Mouse (Mus musculus) stomach, postnatal 0 days (tissue): Measurements from ENCODE around the gene Hook2. TPM values are rescaled to one million over a fixed set of nuclear protein-coding genes. Genes with fewer than 3 reads are reported as not detected.
A peak's percentile ranks its signal among the peaks of the same experiment; 100 is the strongest.

Experiments used
- ATAC-seq: fragments of 200-750 bp; cut with Nextera tagmentation; 2 replicates; pipeline ENCODE4 v1.8.0; 2017; ENCODE audit not compliant: low FRiP score, low TSS enrichment
- DNase-seq: peaks from one replicate; pipeline ENCODE4 v3.0.0-alpha.2; 2016; ENCODE audit warnings: low spot score
- H3K27ac ChIP-seq: fragments of 300-500 bp; sonication (generic); replicated peaks from 2 replicates; pipeline ENCODE4 v1.5.1; 2014; ENCODE audit warnings: mild to moderate bottlenecking, control low read depth
- H3K27me3 ChIP-seq: fragments of 300-500 bp; sonication (generic); 2 replicates; pipeline ENCODE4 v1.6.1; 2014; ENCODE audit warnings: low read length; ENCODE audit not compliant: control insufficient read depth, insufficient read depth
- H3K36me3 ChIP-seq: fragments of 300-500 bp; sonication (generic); 2 replicates; pipeline ENCODE4 v1.6.1; 2014; ENCODE audit warnings: low read length, mixed read lengths; ENCODE audit not compliant: control insufficient read depth, insufficient read depth
- H3K4me1 ChIP-seq: fragments of 300-500 bp; sonication (generic); replicated peaks from 2 replicates; pipeline ENCODE4 v1.6.1; 2014; ENCODE audit warnings: antibody characterized with exemption; ENCODE audit not compliant: control insufficient read depth, insufficient read depth
- H3K4me2 ChIP-seq: fragments of 300-500 bp; sonication (generic); replicated peaks from 2 replicates; pipeline ENCODE4 v1.6.1; 2014; ENCODE audit warnings: low read depth, mild to moderate bottlenecking, control low read depth, moderate library complexity
- H3K4me3 ChIP-seq: fragments of 300-500 bp; sonication (generic); 2 replicates; pipeline ENCODE4 v1.5.1; 2014; ENCODE audit warnings: low read depth, low read length, control low read depth
- H3K9ac ChIP-seq: fragments of 300-500 bp; sonication (generic); 2 replicates; pipeline ENCODE4 v1.6.1; 2014; ENCODE audit warnings: mild to moderate bottlenecking, low read length, control low read depth, mixed read lengths
- H3K9me3 ChIP-seq: fragments of 300-500 bp; sonication (generic); 2 replicates; pipeline ENCODE4 v1.6.1; 2016; ENCODE audit warnings: low read length; ENCODE audit not compliant: control insufficient read depth
- CTCF ChIP-seq: IDR thresholded peaks from 2 replicates; pipeline ENCODE4 v1.5.1; 2016; ENCODE audit warnings: antibody characterized with exemption, low read depth, mild to moderate bottlenecking, moderate library complexity
- EP300 ChIP-seq: optimal IDR thresholded peaks from 2 replicates; pipeline ENCODE3; 2016; ENCODE audit warnings: antibody characterized with exemption
- WGBS: fragments of 180-500 bp; shearing (Covaris S2); extraction: QIAGEN DNeasy Blood & Tissue Kit; methylation state at CpG from one replicate; pipeline ENCODE4 v1.1.7; 2014; 5-methylcytosine and 5-hydroxymethylcytosine counted together
- polyA plus RNA-seq: library from polyadenylated mRNA; unstranded; fragments of >200 nt; fragmentation: Nextera tagmentation; extraction: Ambion mirVana; gene quantifications from 2 replicates; pipeline ENCODE4 v1.2.1, GENCODE M21; 2015

The Hook2 gene
- polyA plus RNA-seq, 1 experiment from 2014 or later = 28.8 TPM

DNA sequence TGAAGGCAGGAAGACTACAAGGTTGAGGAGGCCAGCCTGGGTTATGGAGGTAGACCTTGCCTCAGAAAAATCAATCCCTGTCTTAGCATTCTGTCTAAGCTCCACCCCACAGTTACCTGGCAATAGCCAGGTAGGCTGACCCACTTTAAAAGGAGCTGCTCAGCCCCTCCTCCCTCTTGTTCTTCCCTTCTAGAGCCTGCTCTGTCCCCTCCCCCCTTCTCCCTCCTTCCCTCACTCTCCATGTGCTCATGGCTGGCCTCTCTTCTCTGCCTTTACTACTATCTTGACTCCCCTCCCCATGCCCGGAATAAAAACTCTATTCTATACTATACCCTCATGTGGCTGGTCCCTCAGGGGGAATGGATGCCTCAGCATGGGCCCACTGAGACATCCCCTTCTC is 43.5 kb downstream of the Hook2 start:
- Histone ChIP-seq H3K4me2 (no peak overlapping the region), H3K9me3 (no peaks in the 10 kb centered on the region), H3K36me3 (peaks cover 22% of the 10 kb centered on the region), H3K27me3 (no peaks in the 10 kb centered on the region), H3K4me3 (no peak overlapping the region), H3K4me1 (no peaks in the 10 kb centered on the region; the same call in 1 of the 2 replicates), H3K9ac (no peak overlapping the region), H3K27ac (peak overlapping the region; percentile 30; the same call in 1 of the 2 replicates)
- TF ChIP-seq CTCF (no peak), EP300 (no peak)
- DNase-seq = no peak
- 42% methylated on average over 1 of the region's 1 CpGs for WGBS
- no peak for ATAC-seq

DNA sequence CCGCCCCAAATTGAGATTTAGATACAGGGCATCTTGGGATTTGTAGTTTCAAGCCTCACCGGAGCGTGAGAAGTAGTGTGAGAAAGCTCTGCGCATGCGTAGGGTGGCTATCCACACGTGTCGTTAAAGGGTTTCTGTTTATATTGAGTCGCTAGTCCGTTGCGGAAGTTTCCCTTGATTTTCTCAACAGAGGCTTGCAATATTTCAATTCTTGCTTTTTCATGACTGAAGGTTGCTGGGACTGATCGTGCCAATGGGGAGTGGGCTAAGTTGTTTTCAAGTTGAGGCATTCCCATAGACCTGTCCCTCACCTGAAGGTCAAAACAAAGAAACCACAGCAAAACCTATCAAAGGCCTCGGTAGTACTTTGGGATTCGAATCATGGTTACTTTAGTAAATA is 44.4 kb downstream of the Hook2 start:
- DNase-seq (peak; percentile 85), ATAC-seq (no peak)
- Histone ChIP-seq H3K4me2 (peak overlapping the region; percentile 79), H3K36me3 (peaks cover 21% of the 10 kb centered on the region), H3K9me3 (no peaks in the 10 kb centered on the region), H3K4me3 (peak overlapping the region; percentile 79), H3K27me3 (no peaks in the 10 kb centered on the region), H3K9ac (no peak overlapping the region; the same call in 1 of the 2 replicates), H3K27ac (peak overlapping the region; percentile 90), H3K4me1 (no peaks in the 10 kb centered on the region)
- TF ChIP-seq EP300 (no peak), CTCF (no peak)
- WGBS = 2% methylated on average over 12 of the region's 13 CpGs

DNA sequence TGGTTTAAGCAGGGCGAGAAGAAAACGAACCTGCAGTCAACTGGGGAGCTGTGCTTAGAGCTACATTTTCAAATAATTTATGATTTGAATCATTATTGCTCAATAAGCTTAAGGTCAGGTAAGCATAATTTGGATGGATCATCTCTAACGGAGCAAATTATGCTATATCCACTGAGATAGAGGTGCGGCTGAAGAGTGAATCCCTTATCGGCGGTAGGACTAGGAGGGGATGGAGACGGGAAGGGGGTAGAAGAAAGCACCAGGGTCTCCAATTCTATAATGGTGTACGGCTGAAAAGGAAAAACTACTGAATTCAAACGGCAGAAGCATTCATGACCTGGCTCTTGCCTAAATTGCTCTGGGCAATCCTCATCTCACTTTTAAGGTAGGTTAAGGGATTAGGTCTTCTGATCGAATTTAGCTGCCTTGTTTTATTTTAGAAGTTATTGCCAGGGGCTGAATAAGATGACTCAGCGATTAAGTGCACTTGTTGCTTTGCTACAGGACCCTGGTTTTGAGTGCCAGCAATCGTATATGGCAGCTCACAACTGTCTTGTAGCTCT is 44.8 kb downstream of the Hook2 start:
- DNase-seq (no peak), ATAC-seq (no peak)
- peak overlapping the region; percentile 90 for H3K27ac ChIP-seq
- peak overlapping the region; percentile 61 for H3K9ac ChIP-seq
- peak overlapping the region; percentile 79 for H3K4me2 ChIP-seq
- peak overlapping the region; percentile 79 for H3K4me3 ChIP-seq
- TF ChIP-seq EP300 (no peak), CTCF (no peak)
- 4% methylated on average over 12 of the region's 12 CpGs for WGBS
- H3K4me1 ChIP-seq = no peaks in the 10 kb centered on the region
- H3K9me3 ChIP-seq = no peaks in the 10 kb centered on the region
- no peaks in the 10 kb centered on the region for H3K27me3 ChIP-seq
- H3K36me3 ChIP-seq = peaks cover 18% of the 10 kb centered on the region

DNA sequence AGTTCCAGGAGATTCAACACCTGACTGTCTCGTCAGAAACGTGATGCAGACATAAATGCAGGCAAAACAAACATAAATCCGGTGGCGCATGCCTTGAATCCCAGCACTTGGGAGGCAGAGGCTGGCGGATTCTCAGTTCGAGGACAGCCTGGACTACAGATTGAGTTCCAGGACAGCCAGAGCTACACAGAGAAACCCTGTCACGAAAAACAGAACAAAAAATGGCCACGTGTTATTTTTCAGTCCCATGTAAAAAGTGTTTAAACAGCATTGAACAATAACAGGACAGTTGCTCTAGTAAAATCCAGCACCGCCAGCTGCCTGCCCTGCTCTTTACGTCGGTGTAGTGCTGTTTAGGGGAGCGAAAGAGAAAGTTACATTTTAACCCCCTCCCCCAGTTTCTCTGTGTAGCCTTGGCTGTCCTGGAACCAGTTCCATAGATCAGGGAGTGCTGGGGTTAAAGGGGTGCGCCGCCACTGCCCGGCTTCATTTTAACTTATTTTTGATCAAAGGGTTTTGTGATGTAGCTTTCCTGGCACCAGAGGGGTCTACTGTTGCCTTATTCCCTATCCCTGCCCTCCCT is 45.4 kb downstream of the Hook2 start:
- TF ChIP-seq EP300 = no peak
- TF ChIP-seq CTCF = no peak
- Histone ChIP-seq H3K4me1 (no peaks in the 10 kb centered on the region), H3K4me3 (peak overlapping the region; percentile 79), H3K27ac (peak overlapping the region; percentile 90), H3K4me2 (peak overlapping the region; percentile 79), H3K27me3 (no peaks in the 10 kb centered on the region), H3K9me3 (no peaks in the 10 kb centered on the region), H3K36me3 (peaks cover 23% of the 10 kb centered on the region), H3K9ac (peak overlapping the region; percentile 61)
- WGBS = 0% methylated on average over 15 of the region's 15 CpGs
- peak; percentile 18; the same call in 1 of the 2 replicates for ATAC-seq
- DNase-seq = peak; percentile 61

DNA sequence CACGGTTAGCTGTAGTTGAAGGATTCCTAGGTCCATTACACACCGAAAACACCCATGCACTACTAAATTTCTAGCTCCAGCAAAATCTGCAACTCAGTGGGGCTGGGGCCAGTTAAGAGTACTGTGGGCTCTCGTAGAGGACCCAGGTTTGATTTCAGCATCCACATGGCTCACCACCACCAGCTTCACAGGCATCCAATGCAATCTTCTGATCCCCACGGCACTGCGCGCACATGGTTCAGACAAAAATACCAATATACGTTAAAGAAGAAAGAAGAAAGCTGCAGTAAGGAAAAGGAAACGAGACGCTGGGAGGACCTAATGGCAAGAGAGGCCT is 45.9 kb downstream of the Hook2 start:
- H3K4me3 ChIP-seq = peak overlapping the region; percentile 79
- H3K27me3 ChIP-seq = no peaks in the 10 kb centered on the region
- peaks cover 19% of the 10 kb centered on the region for H3K36me3 ChIP-seq
- H3K4me2 ChIP-seq = peak overlapping the region; percentile 79
- ATAC-seq (peak; percentile 19; the same call in 1 of the 2 replicates), DNase-seq (no peak)
- H3K4me1 ChIP-seq = no peaks in the 10 kb centered on the region
- no peaks in the 10 kb centered on the region for H3K9me3 ChIP-seq
- H3K27ac ChIP-seq = peak overlapping the region; percentile 90
- under 1% methylated on average over 9 of the region's 9 CpGs for WGBS
- H3K9ac ChIP-seq = peak overlapping the region; percentile 61
- TF ChIP-seq CTCF (no peak), EP300 (no peak)

DNA sequence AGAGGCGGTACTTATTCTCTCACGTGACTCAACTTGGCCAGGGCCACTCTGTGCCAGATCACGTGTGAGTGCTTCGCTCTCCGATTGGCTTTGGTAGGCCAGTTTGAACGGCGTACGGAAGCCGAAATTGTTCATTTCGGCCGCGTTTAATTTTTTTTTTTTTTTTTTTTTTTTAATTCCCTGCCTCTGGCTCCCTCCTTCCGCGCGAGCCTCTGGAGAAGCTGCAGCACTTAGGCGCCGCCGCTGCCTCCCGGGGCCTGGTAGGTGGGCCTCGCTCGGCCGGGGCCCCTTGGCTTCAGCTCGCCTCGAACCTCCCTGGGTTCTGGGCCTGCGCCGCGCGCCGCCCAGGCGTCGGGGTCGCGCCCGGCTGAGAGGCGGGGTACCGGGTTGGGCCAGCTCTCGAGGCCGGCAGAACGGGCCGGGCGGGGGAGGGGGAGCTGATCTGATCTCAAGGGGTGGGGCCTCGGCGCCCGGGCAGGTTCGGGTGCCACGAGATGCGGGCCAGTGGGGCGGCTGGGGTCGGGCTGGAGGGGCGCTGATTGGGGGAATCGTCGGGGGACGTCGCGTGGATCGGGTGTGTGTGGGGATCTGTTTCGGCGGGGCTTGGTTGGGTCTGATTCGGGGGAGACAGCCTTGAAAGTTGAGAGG is 46.4 kb downstream of the Hook2 start, which contains the start of gene Tnpo2:
Tnpo2 (plus strand) TSS at position 198 of the 648 bp plus-strand sequence.
- Histone ChIP-seq H3K4me2 (peak within 1 kb of the TSS; percentile 95), H3K4me3 (peak within 1 kb of the TSS; percentile 79), H3K9ac (peak within 1 kb of the TSS; percentile 86), H3K27ac (peak within 1 kb of the TSS; percentile 99), H3K4me1 (no peaks in the 10 kb centered on the region), H3K36me3 (peaks cover 18% of the 10 kb centered on the region), H3K9me3 (no peaks in the 10 kb centered on the region), H3K27me3 (no peaks in the 10 kb centered on the region)
- WGBS = under 1% methylated on average over 55 of the region's 59 CpGs
- peak; percentile 86 for ATAC-seq
- TF ChIP-seq EP300 (no peak), CTCF (no peak)
- DNase-seq = peak; percentile 92
